ENCODE assay signal across 8 mouse cellular contexts in genomic region chr4:117181863-117182758, GRCm38 (mm10). TPM values are rescaled to one million over a fixed set of nuclear protein-coding genes. Genes with fewer than 3 reads are reported as not detected.
DNase-seq lines count a peak whose midpoint lies in the region; ATAC-seq lines count a peak whose summit lies in the region.

Gene Kif2c (minus strand): TSS chr4:117182639.

- peaks cover 18% of the 10 kb centered on the region for H3K4me1 ChIP-seq in hindbrain, embryonic 13.5 days (replicated peaks)

- peak within 1 kb of the TSS; percentile 70 for H3K9ac ChIP-seq in hindbrain, embryonic 13.5 days

- H3K27me3 ChIP-seq in hindbrain, embryonic 13.5 days, result no peaks in the 10 kb centered on the region

- no peaks in the 10 kb centered on the region; the same call in 1 of the 2 replicates for H3K36me3 ChIP-seq in hindbrain, embryonic 13.5 days

- peak; percentile 97 for ATAC-seq in hindbrain, embryonic 13.5 days (ENCODE audit: low FRiP score)

- peak; percentile 90 for DNase-seq in Muller cell, postnatal 12 days (ENCODE audit: inconsistent ontology term)
- peak; percentile 88 for DNase-seq in cerebellum, adult 9-11 months
- DNase-seq in frontal cortex, postnatal 10 days (ENCODE audit: low spot score in 2 of 2), result peak; percentile 87 to 91
- peak; percentile 87 to 92 for DNase-seq in layer of hippocampus, postnatal 25 days (ENCODE audit: extremely low spot score in 1 of 2, low spot score in 1 of 2)
- DNase-seq in lung, postnatal 25 days (ENCODE audit: low spot score), result peak; percentile 92
- DNase-seq in retina, embryonic 14.5 days (ENCODE audit: low spot score), result peak; percentile 96
- DNase-seq in thymus, postnatal 4 days, result peak; percentile 94

- peak within 1 kb of the TSS; percentile 78 for H3K27ac ChIP-seq in hindbrain, embryonic 13.5 days

- WGBS in hindbrain, embryonic 13.5 days, result 2% methylated on average over 42 of the region's 42 CpGs

- H3K4me2 ChIP-seq in hindbrain, embryonic 13.5 days, result peak within 1 kb of the TSS; percentile 84

- H3K4me3 ChIP-seq in hindbrain, embryonic 13.5 days, result peak within 1 kb of the TSS; percentile 51

- H3K9me3 ChIP-seq in hindbrain, embryonic 13.5 days, result no peaks in the 10 kb centered on the region

RNA-seq across cellular contexts. Expression of gene Kif2c, which starts in this region (rescaled TPM):
- polyA plus RNA-seq in hindbrain, embryonic 13.5 days (2015; fragmentation: Nextera tagmentation; extraction: Ambion mirVana), result 14.6 and 16.5 TPM in 2 replicates
- under 1 TPM; 0.47 TPM for total RNA-seq in layer of hippocampus, postnatal 25 days (2021)

Comparison
In these comparisons a context has a peak if more than half of its experiments do, and no peak if none do; other contexts are left out.
1. Peak in every context shown above with its lines: DNase-seq, ATAC-seq, H3K4me3 ChIP-seq and H3K27ac ChIP-seq.
2. Peak in DNase-seq in layer of hippocampus, postnatal 25 days; RNA of the gene not detected or under 1 TPM.